Mouse (Mus musculus): Measurements from ENCODE around the gene Rab11fip3.

- no peak for TF ChIP-seq GATA1 (IDR thresholded peaks at IDR 0.05; ENCODE audit: borderline replicate concordance, low read length)
- TF ChIP-seq FLI1 (IDR thresholded peaks at IDR 0.05; ENCODE audit: low read length): no peak
These were observed 40.8 kb upstream of the Rab11fip3 start for GRCm38 (mm10) chr17:26110156-26110555.
